Mouse (Mus musculus) fat pad, adult 2 months (tissue): ENCODE results near the gene Nlrp4e.
"Not testable (repeated sequence)": the region's sequence is repeated elsewhere in the genome, so short reads cannot be mapped to it uniquely, and the experiment has no call there.

ENCODE experiments used
- DNase-seq: peaks from one replicate; pipeline ENCODE4 v3.0.0-alpha.2; 2011; ENCODE audit warnings: low read depth, low spot score; ENCODE audit errors: extremely low read depth

The Nlrp4e gene

GRCm38 (mm10) chr7:23300892-23301291 is at the start of gene Nlrp4e:
Nlrp4e (plus strand) TSS chr7:23301192.
- not testable (repeated sequence) for DNase-seq

DNA sequence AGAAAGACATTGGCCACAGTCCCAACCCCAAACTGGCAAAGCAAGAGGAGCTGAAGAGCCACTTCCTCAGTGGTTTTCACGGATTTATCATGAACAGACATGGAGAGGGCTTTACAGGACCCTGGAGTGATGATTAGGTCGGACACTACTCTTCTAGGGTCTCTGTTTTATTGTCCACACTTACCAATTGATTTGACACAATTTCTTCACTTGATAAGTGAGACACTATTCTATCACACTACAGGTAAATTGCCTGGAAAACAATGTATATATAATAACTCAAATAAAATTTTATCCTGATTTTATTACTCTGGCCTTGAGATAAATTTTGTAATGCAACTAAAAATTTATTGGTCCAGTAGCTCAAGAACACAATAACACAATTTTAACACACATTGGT is 49.4 kb upstream of the Nlrp4e start, which contains the start of gene Vmn1r166:
Vmn1r166 (minus strand) TSS at position 101 of the 400 bp plus-strand sequence.
- not testable (repeated sequence) for DNase-seq

- not testable (repeated sequence) for DNase-seq
Measured at GRCm38 (mm10) chr7:23278800-23279199, 22.2 kb upstream of the Nlrp4e start, which contains the start of gene Gm6902. Gm6902 (minus strand) TSS chr7:23278900.

GRCm38 (mm10) chr7:23358311-23358710 is 57.3 kb downstream of the Nlrp4e start:
- DNase-seq, result not testable (repeated sequence)

DNA sequence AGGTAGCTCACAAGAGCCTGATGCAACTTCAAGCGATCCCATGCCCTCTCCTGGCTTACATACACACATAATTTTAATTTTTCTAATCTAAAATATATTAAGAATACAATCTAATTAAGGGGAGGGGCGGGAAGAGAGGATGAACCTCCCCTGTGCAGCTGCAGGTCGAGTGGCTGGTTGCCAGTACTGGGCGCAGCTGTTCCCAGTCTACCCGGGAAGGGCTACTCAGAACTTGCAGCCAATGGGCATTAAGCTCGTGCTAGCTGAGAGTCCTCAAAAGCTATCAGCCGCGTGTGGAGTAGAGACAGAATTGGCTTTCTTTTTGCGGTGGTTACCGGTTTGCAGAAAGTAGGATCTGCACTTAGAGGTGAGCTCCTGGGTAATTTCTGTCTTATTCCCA is 84.6 kb downstream of the Nlrp4e start, which contains the start of gene Nlrp5:
Nlrp5 (plus strand) TSS at position 301 of the 400 bp plus-strand sequence.
- DNase-seq, result no peak
